18 mouse cellular contexts compared by ENCODE assay signal in genomic region chr12:91295870-91296269, GRCm38 (mm10).
DNase-seq lines count a peak whose midpoint lies in the region; ATAC-seq lines count a peak whose summit lies in the region.
"Had no signal": no experiment of that assay in that cellular context is flagged by ENCODE, and none has a peak within 500 bp of the region (broad histone marks: within the 10 kb centered on the region; RNA-seq: fewer than 3 reads in every experiment).

No protein-coding gene starts in this region.

- no peak for ATAC-seq in hindbrain, embryonic 14.5 days (ENCODE audit: low FRiP score)
- ATAC-seq in hindbrain, embryonic 12.5 days (ENCODE audit: low FRiP score): no peak
- ATAC-seq in megakaryocyte progenitor cell, adult 5-6 weeks (replicated peaks; ENCODE audit: poor library complexity): peak; percentile 64
- ATAC-seq in monocyte, adult 5-6 weeks (replicated peaks; ENCODE audit: insufficient number of reproducible peaks, low FRiP score, low TSS enrichment, poor library complexity, severe bottlenecking): no peak
- ATAC-seq in kidney, embryonic 14.5 days (ENCODE audit: low FRiP score, low TSS enrichment): no peak
- ATAC-seq: intestine, embryonic 15.5 days had no signal

- H3K9ac ChIP-seq in hindbrain, embryonic 14.5 days: no peak overlapping the region
- H3K9ac ChIP-seq in hindbrain, embryonic 12.5 days: no peak overlapping the region
- no peak overlapping the region for H3K9ac ChIP-seq in kidney, embryonic 14.5 days (ENCODE audit: low read depth, low read length)
- H3K9ac ChIP-seq: embryonic facial prominence, embryonic 12.5 days; heart, embryonic 15.5 days; intestine, embryonic 15.5 days; neural tube, embryonic 12.5 days had no signal

- H3K4me3 ChIP-seq in hindbrain, embryonic 14.5 days (replicated peaks; ENCODE audit: low read length): no peak overlapping the region
- H3K4me3 ChIP-seq in hindbrain, embryonic 12.5 days: no peak overlapping the region
- H3K4me3 ChIP-seq in kidney, embryonic 14.5 days (ENCODE audit: low read length): no peak overlapping the region
- H3K4me3 ChIP-seq: embryonic facial prominence, embryonic 12.5 days; forebrain, embryonic 10.5 days; heart, embryonic 15.5 days; intestine, embryonic 15.5 days; left cerebral cortex, adult 2 months; neural tube, embryonic 12.5 days had no signal

- no peaks in the 10 kb centered on the region for H3K4me1 ChIP-seq in hindbrain, embryonic 14.5 days (replicated peaks; ENCODE audit: control insufficient read depth, insufficient read depth, low read length)
- no peaks in the 10 kb centered on the region for H3K4me1 ChIP-seq in hindbrain, embryonic 12.5 days
- no peaks in the 10 kb centered on the region for H3K4me1 ChIP-seq in kidney, embryonic 14.5 days (ENCODE audit: control insufficient read depth, insufficient read depth, low read length)
- H3K4me1 ChIP-seq: embryonic facial prominence, embryonic 12.5 days; forebrain, embryonic 10.5 days; heart, embryonic 15.5 days; intestine, embryonic 15.5 days; neural tube, embryonic 12.5 days had no signal

- no peak for DNase-seq in hindbrain, embryonic 14.5 days (ENCODE audit: low spot score)
- DNase-seq in MEL-GATA-1-ER (ENCODE audit: extremely low read depth, low read depth): peak; percentile 9
- DNase-seq in induced T-regulatory cell, adult 2 months (ENCODE audit: low read depth): peak; percentile 5
- DNase-seq in heart, postnatal 36 days: no peak
- DNase-seq: adrenal gland, adult 8-10 months; cerebellum, postnatal 36 days; right cerebral cortex, postnatal 4 days had no signal

- no peaks in the 10 kb centered on the region for H3K27me3 ChIP-seq in hindbrain, embryonic 14.5 days (ENCODE audit: control insufficient read depth, insufficient read depth, low read length)
- H3K27me3 ChIP-seq in hindbrain, embryonic 12.5 days: no peaks in the 10 kb centered on the region
- no peaks in the 10 kb centered on the region for H3K27me3 ChIP-seq in kidney, embryonic 14.5 days (ENCODE audit: control insufficient read depth, insufficient read depth, low read length)
- H3K27me3 ChIP-seq: embryonic facial prominence, embryonic 12.5 days; heart, embryonic 15.5 days; intestine, embryonic 15.5 days; neural tube, embryonic 12.5 days had no signal

- 62% methylated on average over 7 of the region's 7 CpGs for WGBS in hindbrain, embryonic 14.5 days
- 84% methylated on average over 7 of the region's 7 CpGs for WGBS in hindbrain, embryonic 12.5 days
- WGBS in kidney, embryonic 14.5 days: 92% methylated on average over 7 of the region's 7 CpGs

- intact Hi-C loops in heart, postnatal 36 days (cut with DNase I): no loop called here

- H3K36me3 ChIP-seq in hindbrain, embryonic 14.5 days (replicated peaks; ENCODE audit: control insufficient read depth, insufficient read depth): no peaks in the 10 kb centered on the region
- H3K36me3 ChIP-seq in hindbrain, embryonic 12.5 days: no peaks in the 10 kb centered on the region
- no peaks in the 10 kb centered on the region; the same call in 1 of the 2 replicates for H3K36me3 ChIP-seq in kidney, embryonic 14.5 days (ENCODE audit: control insufficient read depth, insufficient read depth, low read length)
- H3K36me3 ChIP-seq: neural tube, embryonic 12.5 days had no signal

- no peak overlapping the region; the same call in 1 of the 2 replicates for H3K4me2 ChIP-seq in hindbrain, embryonic 14.5 days (replicated peaks)
- no peak overlapping the region for H3K4me2 ChIP-seq in hindbrain, embryonic 12.5 days (replicated peaks)
- H3K4me2 ChIP-seq in kidney, embryonic 14.5 days (replicated peaks; ENCODE audit: low read depth, low read length): no peak overlapping the region
- H3K4me2 ChIP-seq: embryonic facial prominence, embryonic 12.5 days; heart, embryonic 15.5 days; intestine, embryonic 15.5 days; neural tube, embryonic 12.5 days had no signal

- H3K27ac ChIP-seq in hindbrain, embryonic 14.5 days: peak overlapping the region; percentile 51
- H3K27ac ChIP-seq in hindbrain, embryonic 12.5 days: no peak overlapping the region
- no peak overlapping the region for H3K27ac ChIP-seq in kidney, embryonic 14.5 days (ENCODE audit: low read depth, low read length)
- H3K27ac ChIP-seq: embryonic facial prominence, embryonic 12.5 days; forebrain, embryonic 10.5 days; heart, embryonic 15.5 days; intestine, embryonic 15.5 days; kidney, postnatal 0 days; left cerebral cortex, adult 2 months; neural tube, embryonic 12.5 days had no signal

- no peaks in the 10 kb centered on the region; the same call in 1 of the 2 replicates for H3K9me3 ChIP-seq in hindbrain, embryonic 14.5 days (ENCODE audit: control insufficient read depth, low read length)
- H3K9me3 ChIP-seq in hindbrain, embryonic 12.5 days (replicated peaks): 0 out of 2 replicates have a peak, but pooled peaks cover 4% of the 10 kb centered on the region
- H3K9me3 ChIP-seq in kidney, embryonic 14.5 days (ENCODE audit: control insufficient read depth, low read length): 0 out of 2 replicates have a peak, but pooled peaks cover 2% of the 10 kb centered on the region
- H3K9me3 ChIP-seq: forebrain, embryonic 10.5 days; heart, embryonic 15.5 days; intestine, embryonic 15.5 days; neural tube, embryonic 12.5 days had no signal

Comparison
In these comparisons a context has a peak if more than half of its experiments do, and no peak if none do; other contexts are left out.
1. DNase-seq: peak in MEL-GATA-1-ER (single experiment) and induced T-regulatory cell, adult 2 months (single experiment); none in hindbrain, embryonic 14.5 days (single experiment) and heart, postnatal 36 days (0 of 2).